Mouse (Mus musculus): Measurements from ENCODE around the gene Usp2. TPM values are rescaled to one million over a fixed set of nuclear protein-coding genes. Genes with fewer than 3 reads are reported as not detected.

The Usp2 gene
- polyA plus RNA-seq, 1 experiment from 2014 or later = 48.5 TPM

- peaks cover 90% of the 10 kb centered on the region for H3K4me1 ChIP-seq
- 3% methylated on average over 10 of the region's 10 CpGs for WGBS
- H3K36me3 ChIP-seq = peaks cover 14% of the 10 kb centered on the region
- peak overlapping the region; percentile 97 for H3K4me2 ChIP-seq
- peak overlapping the region; percentile 97 for H3K9ac ChIP-seq
- peak overlapping the region; percentile 82 for H3K4me3 ChIP-seq
- peaks cover 26% of the 10 kb centered on the region for H3K27me3 ChIP-seq (replicated peaks)
- H3K9me3 ChIP-seq = no peaks in the 10 kb centered on the region
- no peak for ATAC-seq (ENCODE audit: extremely low read depth, insufficient number of reproducible peaks, low FRiP score, low TSS enrichment)
- peak overlapping the region; percentile 98 for H3K27ac ChIP-seq (replicated peaks)
These were observed 18.5 kb downstream of the Usp2 start for GRCm38 (mm10) chr9:44085276-44085675.

GRCm38 (mm10) chr9:44085741-44086665 is 19.2 kb downstream of the Usp2 start:
- Histone ChIP-seq H3K4me3 (peak overlapping the region; percentile 82), H3K27ac (replicated peaks) (peak overlapping the region; percentile 98), H3K4me2 (peak overlapping the region; percentile 97), H3K27me3 (replicated peaks) (peaks cover 26% of the 10 kb centered on the region), H3K4me1 (peaks cover 83% of the 10 kb centered on the region), H3K36me3 (peaks cover 21% of the 10 kb centered on the region), H3K9ac (peak overlapping the region; percentile 97), H3K9me3 (no peaks in the 10 kb centered on the region)
- WGBS = 44% methylated on average over 15 of the region's 15 CpGs
- ATAC-seq (ENCODE audit: extremely low read depth, insufficient number of reproducible peaks, low FRiP score, low TSS enrichment) = no peak

- H3K4me2 ChIP-seq = peak overlapping the region; percentile 97
- 33% methylated on average over 10 of the region's 10 CpGs for WGBS
- peaks cover 26% of the 10 kb centered on the region for H3K27me3 ChIP-seq (replicated peaks)
- peak overlapping the region; percentile 97 for H3K9ac ChIP-seq
- H3K4me3 ChIP-seq = peak overlapping the region; percentile 82
- peaks cover 29% of the 10 kb centered on the region for H3K36me3 ChIP-seq
- no peaks in the 10 kb centered on the region for H3K9me3 ChIP-seq
- ATAC-seq (ENCODE audit: extremely low read depth, insufficient number of reproducible peaks, low FRiP score, low TSS enrichment) = no peak
- H3K27ac ChIP-seq (replicated peaks) = peak overlapping the region; percentile 98
- peaks cover 76% of the 10 kb centered on the region for H3K4me1 ChIP-seq
These were observed 20.1 kb downstream of the Usp2 start for GRCm38 (mm10) chr9:44086960-44087359.

GRCm38 (mm10) chr9:44087761-44088455 is 21.1 kb downstream of the Usp2 start:
- H3K4me1 ChIP-seq = peaks cover 68% of the 10 kb centered on the region
- ATAC-seq (ENCODE audit: extremely low read depth, insufficient number of reproducible peaks, low FRiP score, low TSS enrichment) = no peak
- peaks cover 26% of the 10 kb centered on the region for H3K27me3 ChIP-seq (replicated peaks)
- WGBS = 4% methylated on average over 15 of the region's 15 CpGs
- no peaks in the 10 kb centered on the region for H3K9me3 ChIP-seq
- H3K27ac ChIP-seq (replicated peaks) = peak overlapping the region; percentile 98
- peak overlapping the region; percentile 97 for H3K9ac ChIP-seq
- peak overlapping the region; percentile 97 for H3K4me2 ChIP-seq
- peak overlapping the region; percentile 82 for H3K4me3 ChIP-seq
- H3K36me3 ChIP-seq = peaks cover 38% of the 10 kb centered on the region

GRCm38 (mm10) chr9:44088877-44089608 is 22.2 kb downstream of the Usp2 start:
- no peak for ATAC-seq (ENCODE audit: extremely low read depth, insufficient number of reproducible peaks, low FRiP score, low TSS enrichment)
- Histone ChIP-seq H3K9ac (peak overlapping the region; percentile 76), H3K27ac (replicated peaks) (peak overlapping the region; percentile 98), H3K36me3 (peaks cover 49% of the 10 kb centered on the region), H3K4me1 (peaks cover 67% of the 10 kb centered on the region), H3K27me3 (replicated peaks) (peaks cover 21% of the 10 kb centered on the region), H3K9me3 (no peaks in the 10 kb centered on the region), H3K4me3 (peak overlapping the region; percentile 82; the same call in 1 of the 2 replicates), H3K4me2 (peak overlapping the region; percentile 97)
- WGBS = 27% methylated on average over 12 of the region's 12 CpGs

DNA sequence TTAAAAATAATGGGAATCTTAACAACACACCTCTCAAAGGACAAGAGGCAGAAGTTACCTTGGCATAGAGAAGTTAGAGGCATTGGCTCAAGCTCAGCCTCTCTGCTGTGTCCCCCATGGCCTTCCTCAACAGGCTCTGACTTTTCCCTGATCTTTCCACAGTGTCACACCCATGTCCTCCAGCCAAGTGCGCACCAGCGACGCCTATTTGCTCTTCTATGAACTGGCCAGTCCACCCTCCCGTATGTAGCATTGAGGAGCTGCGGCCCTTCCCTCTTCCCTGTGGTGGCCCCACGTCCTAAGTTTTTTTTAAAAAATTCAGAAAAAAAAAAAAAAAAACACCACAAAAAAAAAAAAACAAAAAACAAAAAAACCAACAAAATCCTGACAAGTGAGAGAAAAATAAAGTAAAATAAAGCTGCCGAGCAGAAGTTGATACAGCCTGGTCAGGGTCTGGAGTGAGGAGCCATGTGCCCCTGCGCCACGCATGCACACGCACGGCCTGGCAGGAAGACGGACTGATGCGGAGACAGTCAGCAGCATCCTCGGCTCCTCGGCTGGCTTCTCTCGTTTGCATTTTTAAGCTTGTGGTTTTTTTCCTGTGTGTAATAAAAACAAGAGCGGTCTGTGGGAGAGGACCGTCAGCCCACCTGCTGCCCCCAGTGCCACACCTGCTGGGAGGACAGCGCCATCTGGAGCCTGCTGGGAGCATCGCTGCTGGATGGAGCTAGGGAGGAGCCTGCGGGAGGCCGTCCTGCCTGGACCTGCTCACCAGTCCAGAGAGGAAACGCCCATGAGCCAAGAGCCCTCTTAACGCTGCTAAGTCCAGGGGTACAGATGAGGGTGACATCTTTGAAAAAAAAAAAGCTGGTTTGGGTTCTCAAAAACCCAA is 27.0 kb downstream of the Usp2 start:
- Histone ChIP-seq H3K27ac (replicated peaks) (peak overlapping the region; percentile 59), H3K9ac (peak overlapping the region; percentile 19; the same call in 1 of the 2 replicates), H3K4me1 (peaks cover 53% of the 10 kb centered on the region), H3K36me3 (peaks cover 65% of the 10 kb centered on the region), H3K9me3 (no peaks in the 10 kb centered on the region), H3K27me3 (replicated peaks) (no peaks in the 10 kb centered on the region), H3K4me2 (no peak overlapping the region), H3K4me3 (no peak overlapping the region)
- WGBS = 36% methylated on average over 24 of the region's 24 CpGs
- ATAC-seq (ENCODE audit: extremely low read depth, insufficient number of reproducible peaks, low FRiP score, low TSS enrichment) = no peak

GRCm38 (mm10) chr9:44094737-44095136 is 27.9 kb downstream of the Usp2 start:
- Histone ChIP-seq H3K4me1 (peaks cover 44% of the 10 kb centered on the region), H3K36me3 (peaks cover 58% of the 10 kb centered on the region), H3K9ac (peak overlapping the region; percentile 19; the same call in 1 of the 2 replicates), H3K4me3 (no peak overlapping the region), H3K27ac (replicated peaks) (peak overlapping the region; percentile 24; the same call in 1 of the 2 replicates), H3K27me3 (replicated peaks) (no peaks in the 10 kb centered on the region), H3K9me3 (no peaks in the 10 kb centered on the region), H3K4me2 (no peak overlapping the region)
- no peak for ATAC-seq (ENCODE audit: extremely low read depth, insufficient number of reproducible peaks, low FRiP score, low TSS enrichment)
- 83% methylated on average over 3 of the region's 3 CpGs for WGBS

DNA sequence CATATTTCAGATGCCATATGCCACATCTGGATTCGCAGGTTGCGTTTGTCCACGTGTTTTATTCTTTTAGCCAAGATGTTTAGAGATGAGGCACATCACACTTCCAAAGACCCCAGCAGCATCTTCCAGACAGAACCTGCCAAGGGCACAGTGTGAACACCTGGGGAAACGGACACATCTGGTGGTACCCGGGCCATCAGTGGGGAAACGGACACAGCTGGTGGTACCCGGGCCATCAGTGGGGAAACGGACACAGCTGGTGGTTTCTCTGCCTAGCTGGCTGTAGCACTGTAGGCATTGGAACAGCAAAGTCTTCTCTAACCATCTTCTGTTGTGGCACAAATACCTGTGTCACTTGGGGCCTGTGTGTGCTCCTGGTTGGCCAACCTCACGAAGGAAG is 29.0 kb downstream of the Usp2 start:
- 85% methylated on average over 9 of the region's 9 CpGs for WGBS
- H3K4me1 ChIP-seq = peaks cover 39% of the 10 kb centered on the region
- no peaks in the 10 kb centered on the region for H3K27me3 ChIP-seq (replicated peaks)
- H3K4me3 ChIP-seq = no peak overlapping the region
- no peaks in the 10 kb centered on the region for H3K9me3 ChIP-seq
- peaks cover 48% of the 10 kb centered on the region for H3K36me3 ChIP-seq
- no peak overlapping the region for H3K4me2 ChIP-seq
- ATAC-seq (ENCODE audit: extremely low read depth, insufficient number of reproducible peaks, low FRiP score, low TSS enrichment) = no peak
- H3K9ac ChIP-seq = no peak overlapping the region
- peak overlapping the region; percentile 93 for H3K27ac ChIP-seq (replicated peaks)

GRCm38 (mm10) chr9:44096536-44096935 is 29.7 kb downstream of the Usp2 start:
- peaks cover 39% of the 10 kb centered on the region for H3K4me1 ChIP-seq
- 19% methylated on average over 9 of the region's 9 CpGs for WGBS
- no peak overlapping the region for H3K4me3 ChIP-seq
- H3K27me3 ChIP-seq (replicated peaks) = no peaks in the 10 kb centered on the region
- ATAC-seq (ENCODE audit: extremely low read depth, insufficient number of reproducible peaks, low FRiP score, low TSS enrichment) = 0 out of 2 replicates have a peak, but pooled peaks have one; percentile 11
- H3K36me3 ChIP-seq = peaks cover 40% of the 10 kb centered on the region
- H3K9ac ChIP-seq = peak overlapping the region; percentile 25
- no peak overlapping the region for H3K4me2 ChIP-seq
- no peaks in the 10 kb centered on the region for H3K9me3 ChIP-seq
- peak overlapping the region; percentile 93 for H3K27ac ChIP-seq (replicated peaks)

DNA sequence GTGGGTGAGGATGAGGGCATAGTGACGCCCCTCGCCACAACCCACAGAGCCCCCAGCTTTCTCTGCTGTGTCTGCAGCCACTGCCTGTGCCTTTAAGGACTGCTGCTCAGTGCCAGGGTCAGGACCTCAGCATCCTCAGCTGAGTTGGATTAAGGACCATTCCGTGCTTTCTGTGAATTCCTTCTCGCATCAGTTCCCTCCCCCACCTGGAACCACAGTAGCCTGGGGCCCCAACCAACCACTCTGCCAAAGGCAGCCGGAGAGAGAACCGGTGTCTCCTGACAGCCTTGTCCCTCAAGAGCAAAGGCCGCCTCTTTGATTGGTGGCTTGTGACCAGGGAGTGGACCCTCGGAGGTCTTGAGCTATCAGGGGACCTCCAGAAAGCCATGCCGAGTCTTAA is 34.7 kb downstream of the Usp2 start, which contains the start of gene Mfrp:
Gene Mfrp, plus strand, starts transcription at position 240 of the 400 bp plus-strand sequence.
- 82% methylated on average over 9 of the region's 9 CpGs for WGBS
- Histone ChIP-seq H3K9ac (peak within 1 kb of the TSS; percentile 24; the same call in 1 of the 2 replicates), H3K4me2 (no peak within 1 kb of the TSS), H3K27me3 (replicated peaks) (no peaks in the 10 kb centered on the region), H3K36me3 (peaks cover 21% of the 10 kb centered on the region), H3K9me3 (no peaks in the 10 kb centered on the region), H3K27ac (replicated peaks) (no peak within 1 kb of the TSS), H3K4me3 (no peak within 1 kb of the TSS), H3K4me1 (peaks cover 18% of the 10 kb centered on the region)
- no peak for ATAC-seq (ENCODE audit: extremely low read depth, insufficient number of reproducible peaks, low FRiP score, low TSS enrichment)
